Mouse (Mus musculus): ENCODE data around the gene Pear1.

DNA sequence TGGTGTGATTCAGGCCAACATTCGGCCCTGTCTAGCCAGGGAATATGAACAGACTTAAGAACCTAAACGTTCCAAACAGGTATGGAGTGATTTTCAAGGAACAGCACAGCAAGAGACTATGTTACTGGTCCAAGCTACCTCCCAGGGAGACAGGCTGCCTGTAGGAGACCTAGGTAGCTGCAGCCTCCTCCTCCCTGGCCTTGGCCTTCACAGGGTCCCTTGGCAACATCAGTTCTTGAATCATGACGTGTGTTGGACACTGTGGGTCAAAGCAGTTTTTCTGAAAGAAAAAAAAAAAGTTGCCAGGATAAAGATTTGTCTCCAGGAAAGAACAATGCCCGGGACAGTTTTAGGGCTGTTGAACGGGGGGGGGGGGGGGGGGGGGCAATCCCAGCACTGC, 85.2 kb downstream of the Pear1 start:
- TF ChIP-seq CTCF (IDR thresholded peaks at IDR 0.05; ENCODE audit: borderline replicate concordance, control insufficient read depth, extremely low read depth, insufficient read depth, low read length, poor library complexity), result no peak
- no peak for TF ChIP-seq POLR2A (IDR thresholded peaks at IDR 0.05; ENCODE audit: control insufficient read depth, extremely low read depth, insufficient read depth, low read length, poor library complexity)

Data from thymus, adult 2 months (tissue).